Mouse (Mus musculus): ENCODE measurements at regions not wholly inside any gene's neighbourhood (a gene's known extent, or its start where the extent isn't known, plus 50 kb on each side); places are given as distances from the start of the nearest gene placed in this dataset.

GRCm38 (mm10) chr17:77200256-77200655 lies 999.8 kb upstream of the Crim1 start:
- no peak for DNase-seq

- DNase-seq = no peak
Measured at GRCm38 (mm10) chr17:77200671-77201070, 999.4 kb upstream of the Crim1 start.

GRCm38 (mm10) chr17:77210947-77211346 lies 989.1 kb upstream of the Crim1 start:
- no peak for DNase-seq

GRCm38 (mm10) chr17:77245031-77245430 lies 955.0 kb upstream of the Crim1 start:
- peak; percentile 54 to 67 for DNase-seq
